Mouse (Mus musculus) leukemia stem cell, adult 10-12 weeks (primary cell): ENCODE measurements around the gene Adam21. TPM values are rescaled to one million over a fixed set of nuclear protein-coding genes. Genes with fewer than 3 reads are reported as not detected.

ENCODE experiments used
- polyA plus RNA-seq: library from polyadenylated mRNA; stranded (reverse); fragments of >175 nt; gene quantifications from 2 replicates; pipeline ENCODE4 v1.2.3, GENCODE M21; 2012; ENCODE audit warnings: low replicate concordance

The Adam21 gene
- polyA plus RNA-seq = not detected in 2 replicates

GRCm38 (mm10) chr12:81568374-81568773 is at the start of gene Adam21:
Gene Adam21, minus strand, starts transcription at chr12:81568474.

GRCm38 (mm10) chr12:81594902-81595671 is 26.8 kb upstream of the Adam21 start, which contains the start of gene Med6:
Gene Med6, minus strand, starts transcription at chr12:81595008.

GRCm38 (mm10) chr12:81532316-81533028 is 35.8 kb downstream of the Adam21 start, which contains the start of the genes Gm20498 and Synj2bp:
Gene Gm20498, minus strand, starts transcription at chr12:81532905.
Gene Synj2bp, minus strand, starts transcription at chr12:81532911.

Other genes starting within 250 kb of the Adam21 start
- 0.07 TPM in 1 of 2 replicates, not detected in the other for gene Slc8a3, start 235.3 kb downstream of the Adam21 start, polyA plus RNA-seq
- not detected in 2 replicates for gene Gm4787, start 189.0 kb downstream of the Adam21 start, polyA plus RNA-seq
- not detected in 2 replicates for gene Adam4, start 146.5 kb downstream of the Adam21 start, polyA plus RNA-seq
- gene Cox16, start 83.3 kb downstream of the Adam21 start, polyA plus RNA-seq = 0.53 and 40.0 TPM in 2 replicates
- gene Gm20498, start 35.6 kb downstream of the Adam21 start, polyA plus RNA-seq = 1.0 and 32.4 TPM in 2 replicates
- gene Synj2bp, start 35.6 kb downstream of the Adam21 start, polyA plus RNA-seq = 1.6 and 2.5 TPM in 2 replicates
- 3.8 TPM in 1 of 2 replicates, not detected in the other for gene Med6, start 26.5 kb upstream of the Adam21 start, polyA plus RNA-seq
- gene Ttc9, start 62.8 kb upstream of the Adam21 start, polyA plus RNA-seq = 0.14 TPM in 1 of 2 replicates, not detected in the other
- 1.1 and 1.6 TPM in 2 replicates for gene Map3k9, start 212.7 kb upstream of the Adam21 start, polyA plus RNA-seq